Mouse (Mus musculus) large intestine, adult 2 months (tissue): ENCODE data around the gene Alg3. TPM values are rescaled to one million over a fixed set of nuclear protein-coding genes. Genes with fewer than 3 reads are reported as not detected.

ENCODE experiments used
- DNase-seq: peaks from one replicate; pipeline ENCODE4 v3.0.0-alpha.2; 2012; ENCODE audit warnings: low read depth, low spot score
- WGBS: fragments of 180-500 bp; shearing (Covaris S2); methylation state at CpG from one replicate; pipeline ENCODE4 v1.1.7; 2018; 5-methylcytosine and 5-hydroxymethylcytosine counted together
- polyA plus RNA-seq: library from polyadenylated mRNA; depleted of rRNA; stranded (reverse); fragments of >200 nt; gene quantifications from 2 replicates; pipeline ENCODE4 v1.2.3, GENCODE M21; 2012; rRNA removed

Gene Alg3
- polyA plus RNA-seq: 21.1 and 24.1 TPM in 2 replicates

DNA sequence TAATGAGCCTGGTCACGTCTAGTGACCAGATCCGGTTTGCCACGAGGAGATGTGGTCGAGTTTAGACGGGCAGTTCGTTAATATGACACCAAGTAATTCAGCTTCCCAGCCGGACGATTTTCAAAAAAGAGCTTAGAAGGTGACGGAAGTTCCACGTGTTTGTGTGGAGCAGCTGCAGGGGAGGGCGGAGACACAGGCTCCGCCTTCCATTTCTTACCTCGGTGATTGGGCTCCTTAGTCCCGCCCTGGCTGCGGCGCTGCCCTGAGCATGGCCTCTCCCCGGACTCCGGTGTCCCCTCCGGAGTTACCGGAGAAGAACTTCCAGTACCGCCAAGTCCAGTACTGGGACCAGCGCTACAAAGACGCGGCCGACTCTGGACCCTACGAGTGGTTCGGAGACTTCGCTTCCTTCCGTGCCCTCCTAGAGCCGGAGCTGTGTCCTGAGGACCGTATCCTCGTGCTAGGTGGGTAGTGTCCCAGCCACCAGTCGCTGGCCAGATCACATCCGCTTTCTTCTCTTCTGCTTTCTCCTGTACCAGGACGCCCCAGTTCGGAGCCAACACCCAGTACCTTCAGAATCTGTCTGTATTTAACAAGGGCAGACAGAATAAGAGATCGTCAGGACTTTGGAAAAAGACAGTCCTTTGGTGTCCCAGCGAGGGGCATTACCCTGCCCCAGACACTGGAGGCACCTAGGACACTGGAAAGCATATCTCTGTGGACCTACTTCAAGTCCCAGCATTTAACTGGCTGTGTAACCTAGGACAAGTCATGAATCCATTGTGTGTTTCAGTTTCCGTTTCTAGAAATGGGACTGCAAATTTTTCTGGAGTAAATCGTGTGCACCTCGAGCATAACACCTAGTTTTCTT is at the start of gene Alg3, which contains the start of the genes Eef1akmt4 and Gm49333:
Gene Alg3, minus strand, starts transcription at position 379 of the 871 bp plus-strand sequence.
Gene Eef1akmt4, plus strand, starts transcription at position 237 of the 871 bp plus-strand sequence.
Gene Gm49333, plus strand, starts transcription at position 254 of the 871 bp plus-strand sequence.
- WGBS: under 1% methylated on average over 41 of the region's 41 CpGs
- peak; percentile 82 for DNase-seq

GRCm38 (mm10) chr16:20657661-20658060 is 46.1 kb upstream of the Alg3 start:
- WGBS: 83% methylated on average over 4 of the region's 4 CpGs
- DNase-seq: no peak

- whole genome bisulfite sequencing: 44% methylated on average over 2 of the region's 2 CpGs
- DNase-seq: no peak
Measured at GRCm38 (mm10) chr16:20653315-20653714, 41.8 kb upstream of the Alg3 start.

- 5% methylated on average over 12 of the region's 12 CpGs for WGBS
- DNase-seq: no peak
Measured at GRCm38 (mm10) chr16:20651947-20652310, 40.4 kb upstream of the Alg3 start.

GRCm38 (mm10) chr16:20651076-20651946 is 39.8 kb upstream of the Alg3 start, which contains the start of gene Psmd2:
Psmd2 (plus strand) TSS chr16:20651652.
- under 1% methylated on average over 46 of the region's 46 CpGs for WGBS
- DNase-seq: no peak

- DNase-seq: no peak
- 76% methylated on average over 7 of the region's 7 CpGs for WGBS
Measured at GRCm38 (mm10) chr16:20643911-20644310, 32.4 kb upstream of the Alg3 start.

DNA sequence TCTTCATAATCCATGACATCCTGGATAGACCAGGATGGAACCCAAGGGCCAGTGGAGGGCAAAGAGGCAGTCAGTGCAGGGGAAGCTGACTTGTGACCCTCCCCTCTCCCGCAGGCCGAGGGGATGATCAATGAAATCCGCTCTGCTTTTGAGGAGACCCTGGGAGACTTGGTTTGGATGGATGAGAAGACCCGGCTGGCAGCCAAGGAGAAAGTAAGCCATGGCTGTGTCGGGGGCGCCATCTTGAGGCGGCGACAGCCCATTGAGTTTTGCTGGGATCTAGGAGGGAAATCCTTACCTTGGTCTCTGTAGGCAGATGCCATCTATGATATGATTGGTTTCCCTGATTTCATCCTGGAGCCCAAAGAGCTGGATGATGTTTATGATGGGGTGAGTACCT is 30.6 kb upstream of the Alg3 start:
- WGBS: 2% methylated on average over 8 of the region's 8 CpGs
- DNase-seq: no peak

GRCm38 (mm10) chr16:20638367-20638766 is 26.8 kb upstream of the Alg3 start:
- DNase-seq: no peak
- WGBS: 76% methylated on average over 8 of the region's 8 CpGs

GRCm38 (mm10) chr16:20637410-20637809 is 25.9 kb upstream of the Alg3 start:
- WGBS: 61% methylated on average over 8 of the region's 8 CpGs

GRCm38 (mm10) chr16:20629731-20630634 is 18.4 kb upstream of the Alg3 start, which contains the start of gene Ece2:
Ece2 (plus strand) TSS chr16:20629828.
- DNase-seq: no peak
- 8% methylated on average over 54 of the region's 54 CpGs for WGBS

More at GRCm38 (mm10) chr16:20637410-20637809, 25.9 kb upstream of the Alg3 start:
- no peak for DNase-seq

DNA sequence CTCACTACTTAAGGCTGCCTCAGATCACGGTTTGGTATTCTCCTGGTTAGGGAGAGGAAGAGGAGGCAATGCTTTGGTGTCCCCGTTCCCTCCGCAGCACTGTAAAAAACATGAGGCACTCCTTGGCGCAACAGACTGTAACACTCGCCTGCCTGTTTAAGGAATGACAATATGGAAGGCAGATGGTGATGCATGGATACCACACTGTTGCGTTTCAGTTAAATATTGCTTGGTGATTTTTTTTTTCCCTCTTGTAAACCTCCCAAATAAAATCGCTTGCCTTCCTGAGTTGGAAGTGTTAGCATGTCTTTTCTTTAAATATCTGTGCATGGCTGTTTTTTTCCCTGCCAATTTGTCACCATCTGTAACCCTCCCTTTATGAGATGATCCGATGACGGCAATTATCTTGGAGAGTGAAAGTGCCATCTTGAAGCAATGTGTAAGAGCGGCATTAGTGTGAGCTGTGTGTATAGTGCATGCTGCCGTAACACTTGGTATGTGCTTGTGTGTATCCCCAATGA is 17.4 kb upstream of the Alg3 start:
- no peak for DNase-seq
- 58% methylated on average over 11 of the region's 11 CpGs for WGBS

DNA sequence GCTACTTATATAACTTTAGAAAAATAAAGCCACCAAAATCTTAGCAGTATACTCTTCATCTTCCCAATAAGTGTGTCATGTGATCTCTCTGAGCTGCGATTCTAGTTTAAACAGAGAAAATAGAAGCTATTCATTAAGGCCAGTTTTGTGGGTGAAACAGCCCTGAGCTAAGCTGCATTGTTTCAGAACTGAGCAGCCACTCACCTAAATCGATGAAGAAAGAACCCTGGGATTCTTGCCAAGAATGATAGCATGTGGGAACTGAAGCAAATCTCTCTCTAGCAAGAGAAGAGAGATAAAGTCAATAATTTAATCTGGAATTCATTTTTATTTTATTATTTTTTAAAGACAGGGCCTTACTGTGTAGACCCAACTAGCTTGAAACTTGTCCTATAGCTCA is 11.7 kb upstream of the Alg3 start:
- DNase-seq: no peak
- WGBS: 48% methylated on average over 2 of the region's 2 CpGs

DNA sequence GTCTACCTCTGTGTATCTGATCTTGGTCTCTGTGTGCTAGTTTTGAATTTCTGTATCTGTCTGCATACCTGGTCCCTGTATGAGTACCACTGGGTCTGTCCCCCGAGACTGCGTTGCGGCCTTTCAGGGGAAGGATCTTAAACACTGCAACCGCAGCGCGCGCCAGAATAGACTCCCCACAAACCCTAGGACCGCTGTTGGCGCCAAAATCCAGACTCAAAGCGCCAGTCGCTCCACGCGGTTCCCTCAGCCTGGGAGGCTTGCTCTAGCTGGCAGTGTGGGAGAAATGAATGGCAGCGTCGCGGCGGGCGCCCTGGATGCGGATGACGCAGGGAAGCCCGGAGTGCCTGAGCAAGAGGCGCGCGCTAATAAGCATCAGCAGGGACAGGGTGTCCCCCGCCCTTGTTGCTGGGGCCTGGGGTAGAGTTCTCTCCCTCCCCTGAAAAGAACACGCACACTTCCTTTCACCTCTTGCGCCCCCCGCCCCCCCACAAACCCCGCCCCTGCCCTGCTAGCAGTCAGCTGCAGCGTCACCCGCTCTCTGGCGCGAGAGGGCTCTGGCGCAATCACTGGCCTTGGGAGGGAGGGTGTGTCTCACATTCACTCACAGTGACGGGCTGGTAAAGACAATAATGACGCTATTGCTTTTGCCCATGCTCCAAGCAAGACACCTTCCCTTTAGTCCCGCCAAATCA is 10.6 kb upstream of the Alg3 start:
- under 1% methylated on average over 37 of the region's 37 CpGs for WGBS
- DNase-seq: no peak

DNA sequence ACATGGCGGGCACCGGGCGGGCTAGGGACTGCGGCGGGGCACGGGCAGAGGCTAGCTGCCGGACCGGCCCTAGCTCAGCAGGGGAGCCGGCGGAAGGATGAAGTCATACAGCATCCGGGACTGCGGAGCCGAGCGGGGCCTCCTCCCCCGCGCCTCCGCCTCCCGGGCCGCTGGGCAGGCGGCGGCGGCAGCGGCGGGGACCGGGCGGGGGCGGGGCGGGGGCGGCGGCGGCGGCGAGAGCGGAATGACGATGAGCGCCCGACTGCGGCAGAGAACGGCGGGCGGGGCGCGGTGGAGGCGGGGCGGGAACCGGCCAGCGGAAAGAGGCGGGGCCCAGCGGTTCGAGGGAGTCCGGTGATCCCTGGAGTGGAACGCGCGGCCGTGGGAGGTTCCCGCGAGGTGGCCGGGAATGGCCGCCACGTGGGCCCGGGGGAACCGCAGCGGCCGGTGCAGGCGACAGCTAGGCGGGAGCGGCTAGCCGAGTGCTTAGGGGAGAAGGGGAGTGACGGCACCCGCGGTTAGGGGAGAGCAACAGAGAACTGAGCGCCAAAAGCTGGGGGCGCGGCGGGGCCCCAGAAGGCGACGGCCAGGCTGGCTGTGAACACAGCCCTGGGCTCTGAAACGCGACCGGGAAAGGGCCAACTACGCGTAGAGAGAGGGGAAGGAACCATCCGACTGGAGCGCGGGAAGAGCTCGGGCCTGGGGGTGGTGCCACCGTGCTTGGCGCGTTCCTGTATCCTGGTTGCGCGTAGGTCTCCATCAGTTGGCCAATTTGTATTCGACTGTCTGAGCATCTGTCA is 9.9 kb upstream of the Alg3 start, which contains the start of gene Camk2n2:
Gene Camk2n2, minus strand, starts transcription at position 97 of the 800 bp plus-strand sequence.
- WGBS: under 1% methylated on average over 77 of the region's 92 CpGs
- no peak for DNase-seq

- no peak for DNase-seq
Measured at GRCm38 (mm10) chr16:20620751-20621190, 9.2 kb upstream of the Alg3 start.

DNA sequence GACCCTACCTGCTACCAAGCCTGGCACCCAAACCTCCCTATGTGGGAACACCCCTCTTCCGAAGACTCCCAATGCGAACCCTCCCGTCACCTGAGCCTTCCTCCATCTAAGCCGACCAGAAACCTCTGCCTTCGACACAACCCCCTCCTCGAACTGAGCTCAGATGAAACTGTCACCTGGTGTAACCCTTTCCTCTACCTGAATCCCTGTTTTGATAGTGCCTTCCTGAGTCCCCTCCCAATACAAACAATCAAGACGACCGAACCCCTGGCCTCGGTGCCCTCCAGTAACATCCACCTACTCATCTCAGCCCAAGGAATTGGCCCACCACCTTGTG is 8.8 kb upstream of the Alg3 start:
- no peak for DNase-seq
- under 1% methylated on average over 9 of the region's 9 CpGs for WGBS

More at GRCm38 (mm10) chr16:20620751-20621190, 9.2 kb upstream of the Alg3 start:
- under 1% methylated on average over 32 of the region's 32 CpGs for WGBS
